Mouse (Mus musculus): ENCODE results near the gene Pdia4.
A peak's percentile ranks its signal among the peaks of the same experiment; 100 is the strongest.

Gene Pdia4

DNA sequence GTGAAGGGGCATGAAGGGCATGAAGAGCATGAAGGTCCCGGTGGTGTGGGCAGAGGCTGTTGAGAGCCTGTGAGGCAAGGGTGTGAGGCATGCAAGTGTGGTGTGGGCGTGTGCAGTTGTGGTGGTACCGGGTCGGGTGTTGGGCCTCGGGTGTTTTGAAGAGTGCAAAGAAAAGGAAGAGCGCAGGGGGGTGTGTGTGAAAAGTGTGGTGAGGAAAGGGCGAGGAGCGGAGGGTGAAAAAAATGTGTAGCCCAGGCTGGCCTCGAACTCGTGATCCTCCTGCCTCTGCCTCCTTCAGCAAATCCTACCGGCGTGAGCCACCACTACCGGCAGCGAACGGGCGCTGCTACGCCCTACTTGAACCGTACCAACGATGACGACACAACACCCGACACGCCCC is 55.8 kb downstream of the Pdia4 start:
- DNase-seq, result peak; percentile 79

- peak; percentile 93 for DNase-seq
Observed at GRCm38 (mm10) chr6:47753144-47753543, 60.1 kb downstream of the Pdia4 start.

DNA sequence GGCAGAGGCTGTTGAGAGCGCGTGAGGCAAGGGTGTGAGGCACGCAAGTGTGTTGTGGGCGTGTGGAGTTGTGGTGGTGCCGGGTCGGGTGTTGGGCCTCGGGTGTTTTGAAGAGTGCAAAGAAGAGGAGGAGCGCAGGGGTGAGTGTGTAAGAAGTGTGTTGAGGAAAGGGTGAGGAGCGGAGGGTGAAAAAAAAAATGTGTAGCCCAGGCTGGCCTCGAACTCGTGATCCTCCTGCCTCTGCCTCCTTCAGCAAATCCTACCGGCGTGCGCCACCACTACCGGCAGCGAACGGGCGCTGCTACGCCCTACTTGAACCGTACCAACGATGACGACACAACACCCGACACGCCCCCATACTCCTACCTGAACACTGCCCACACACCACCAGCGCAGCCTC is 64.9 kb downstream of the Pdia4 start:
- peak; percentile 99 for DNase-seq

DNA sequence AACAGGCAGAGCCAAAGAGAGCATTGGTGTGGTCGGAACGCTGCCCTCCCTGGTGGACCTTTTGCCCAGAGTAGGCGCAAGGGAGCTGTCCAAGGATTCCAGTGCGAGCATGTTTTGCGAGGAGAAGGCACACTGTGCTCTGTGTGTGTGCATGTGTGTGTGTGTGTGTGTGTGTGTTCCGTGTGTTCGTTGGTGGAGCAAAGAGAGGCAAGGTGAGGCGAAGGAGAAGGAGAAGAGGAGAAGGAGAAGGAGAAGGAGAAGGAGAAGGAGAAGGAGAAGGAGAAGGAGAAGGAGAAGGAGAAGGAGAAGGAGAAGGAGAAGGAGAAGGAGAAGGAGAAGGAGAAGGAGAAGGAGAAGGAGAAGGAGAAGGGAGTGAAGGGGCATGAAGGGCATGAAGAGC is 65.3 kb downstream of the Pdia4 start:
- peak; percentile 94 for DNase-seq
